Mouse (Mus musculus) 3T3-L1 (cell line): ENCODE measurements at regions not wholly inside any gene's neighbourhood (a gene's known extent, or its start where the extent isn't known, plus 50 kb on each side); places are given as distances from the start of the nearest gene placed in this dataset.

Experiments
- DNase-seq: peaks from one replicate; pipeline ENCODE4 v3.0.0-alpha.2; 2015; ENCODE audit warnings: low read depth, low spot score

GRCm38 (mm10) chr10:45009676-45010075 lies 57.3 kb upstream of the Prep start:
- DNase-seq = no peak

GRCm38 (mm10) chr10:45009235-45009634 lies 57.8 kb upstream of the Prep start:
- DNase-seq = no peak

GRCm38 (mm10) chr10:45004037-45004653 lies 62.9 kb upstream of the Prep start:
- no peak for DNase-seq

- no peak for DNase-seq
Measured at GRCm38 (mm10) chr10:45003344-45003681, 63.7 kb upstream of the Prep start.

- no peak for DNase-seq
Measured at GRCm38 (mm10) chr10:45002637-45003343, 64.2 kb upstream of the Prep start.

GRCm38 (mm10) chr10:45000873-45001859 lies 65.8 kb upstream of the Prep start:
- DNase-seq = peak; percentile 69

GRCm38 (mm10) chr10:45000027-45000840 lies 66.8 kb upstream of the Prep start:
- no peak for DNase-seq

GRCm38 (mm10) chr10:44997906-44998289 lies 69.1 kb upstream of the Prep start:
- DNase-seq = no peak

GRCm38 (mm10) chr10:44997184-44997905 lies 69.7 kb upstream of the Prep start:
- DNase-seq = no peak

- DNase-seq = no peak
Measured at GRCm38 (mm10) chr10:44995756-44996155, 71.2 kb upstream of the Prep start.

- DNase-seq = no peak
Measured at GRCm38 (mm10) chr10:44994385-44995281, 72.4 kb upstream of the Prep start.

- no peak for DNase-seq
Measured at GRCm38 (mm10) chr10:44993470-44994260, 73.3 kb upstream of the Prep start.

- no peak for DNase-seq
Measured at GRCm38 (mm10) chr10:44989539-44989938, 77.5 kb upstream of the Prep start.

- peak; percentile 49 for DNase-seq
Measured at GRCm38 (mm10) chr10:44988756-44989155, 78.2 kb upstream of the Prep start.

- DNase-seq = peak; percentile 37
Measured at GRCm38 (mm10) chr10:44987615-44988014, 79.4 kb upstream of the Prep start.

- DNase-seq = no peak
Measured at GRCm38 (mm10) chr10:44981913-44982312, 85.1 kb upstream of the Prep start.

- DNase-seq = no peak
Measured at GRCm38 (mm10) chr10:44976815-44977214, 90.2 kb upstream of the Prep start.

GRCm38 (mm10) chr10:44971911-44972310 lies 95.1 kb upstream of the Prep start:
- no peak for DNase-seq

GRCm38 (mm10) chr10:44959968-44960367 lies 107.0 kb upstream of the Prep start:
- no peak for DNase-seq
